Mouse (Mus musculus): Measurements from ENCODE around the gene Dusp1.

Gene Dusp1

GRCm38 (mm10) chr17:26584063-26584462 lies 22.1 kb upstream of the Dusp1 start:
- DNase-seq (ENCODE audit: low read depth, low spot score): no peak

GRCm38 (mm10) chr17:26583606-26584005 lies 21.7 kb upstream of the Dusp1 start:
- DNase-seq (ENCODE audit: low read depth, low spot score): no peak

GRCm38 (mm10) chr17:26583056-26583455 lies 21.1 kb upstream of the Dusp1 start:
- no peak for DNase-seq (ENCODE audit: low read depth, low spot score)

GRCm38 (mm10) chr17:26582297-26582696 lies 20.4 kb upstream of the Dusp1 start:
- DNase-seq (ENCODE audit: low read depth, low spot score): no peak

- no peak for DNase-seq (ENCODE audit: low read depth, low spot score)
Observed at GRCm38 (mm10) chr17:26580873-26581401, 19.0 kb upstream of the Dusp1 start.

- DNase-seq (ENCODE audit: low read depth, low spot score): no peak
Observed at GRCm38 (mm10) chr17:26579396-26579795, 17.5 kb upstream of the Dusp1 start.

- no peak for DNase-seq (ENCODE audit: low read depth, low spot score)
Observed at GRCm38 (mm10) chr17:26578771-26579170, 16.8 kb upstream of the Dusp1 start.

- no peak for DNase-seq (ENCODE audit: low read depth, low spot score)
Observed at GRCm38 (mm10) chr17:26578162-26578561, 16.2 kb upstream of the Dusp1 start.

GRCm38 (mm10) chr17:26577309-26577708 lies 15.4 kb upstream of the Dusp1 start:
- no peak for DNase-seq (ENCODE audit: low read depth, low spot score)

GRCm38 (mm10) chr17:26576833-26577232 lies 14.9 kb upstream of the Dusp1 start:
- no peak for DNase-seq (ENCODE audit: low read depth, low spot score)

- no peak for DNase-seq (ENCODE audit: low read depth, low spot score)
Observed at GRCm38 (mm10) chr17:26575786-26576690, 14.1 kb upstream of the Dusp1 start.

GRCm38 (mm10) chr17:26574701-26575100 lies 12.8 kb upstream of the Dusp1 start:
- DNase-seq (ENCODE audit: low read depth, low spot score): no peak

GRCm38 (mm10) chr17:26574118-26574517 lies 12.2 kb upstream of the Dusp1 start:
- no peak for DNase-seq (ENCODE audit: low read depth, low spot score)

GRCm38 (mm10) chr17:26572265-26572664 lies 10.3 kb upstream of the Dusp1 start:
- DNase-seq (ENCODE audit: low read depth, low spot score): no peak

- DNase-seq (ENCODE audit: low read depth, low spot score): no peak
Observed at GRCm38 (mm10) chr17:26571377-26571776, 9.4 kb upstream of the Dusp1 start.

GRCm38 (mm10) chr17:26570651-26571118 lies 8.8 kb upstream of the Dusp1 start:
- DNase-seq (ENCODE audit: low read depth, low spot score): no peak

- no peak for DNase-seq (ENCODE audit: low read depth, low spot score)
Observed at GRCm38 (mm10) chr17:26569594-26570350, 7.8 kb upstream of the Dusp1 start.

GRCm38 (mm10) chr17:26567818-26568173 lies 5.9 kb upstream of the Dusp1 start:
- DNase-seq (ENCODE audit: low read depth, low spot score): no peak

- no peak for DNase-seq (ENCODE audit: low read depth, low spot score)
Observed at GRCm38 (mm10) chr17:26567142-26567817, 5.4 kb upstream of the Dusp1 start.

GRCm38 (mm10) chr17:26564439-26564838 lies 2.5 kb upstream of the Dusp1 start:
- no peak for DNase-seq (ENCODE audit: low read depth, low spot score)

GRCm38 (mm10) chr17:26563476-26563875 lies 1.5 kb upstream of the Dusp1 start:
- DNase-seq (ENCODE audit: low read depth, low spot score): no peak

- DNase-seq (ENCODE audit: low read depth, low spot score): no peak
Observed at GRCm38 (mm10) chr17:26562292-26562691, 364 bp upstream of the Dusp1 start.

Measured in mesoderm, embryonic 11.5 days (tissue).